Mouse (Mus musculus) hindbrain, postnatal 0 days (tissue): Measurements from ENCODE around the gene Hcar2. TPM values are rescaled to one million over a fixed set of nuclear protein-coding genes. Genes with fewer than 3 reads are reported as not detected.

ENCODE experiments used
- ATAC-seq: fragments of 200-750 bp; cut with Nextera tagmentation; 2 replicates; pipeline ENCODE4 v1.8.0; 2017; ENCODE audit warnings: mild to moderate bottlenecking, moderate TSS enrichment, moderate library complexity
- DNase-seq: peaks from one replicate; pipeline ENCODE4 v3.0.0-alpha.2; 2015; ENCODE audit warnings: low spot score
- H3K27ac ChIP-seq: fragments of 300-500 bp; sonication (generic); 2 replicates; pipeline ENCODE4 v1.5.1; 2014; ENCODE audit warnings: mild to moderate bottlenecking
- H3K27me3 ChIP-seq: fragments of 300-500 bp; sonication (generic); 2 replicates; pipeline ENCODE4 v1.6.1; 2014; ENCODE audit warnings: low read length, mixed read lengths; ENCODE audit not compliant: insufficient read depth
- H3K36me3 ChIP-seq: fragments of 300-500 bp; sonication (generic); 2 replicates; pipeline ENCODE4 v1.6.1; 2014; ENCODE audit warnings: low read length, mixed read lengths; ENCODE audit not compliant: insufficient read depth
- H3K4me1 ChIP-seq: fragments of 300-500 bp; sonication (generic); 2 replicates; pipeline ENCODE4 v1.6.1; 2014; ENCODE audit warnings: antibody characterized with exemption, low read length, mixed read lengths; ENCODE audit not compliant: insufficient read depth
- H3K4me2 ChIP-seq: fragments of 300-500 bp; sonication (generic); 2 replicates; pipeline ENCODE4 v1.6.1; 2014; ENCODE audit warnings: low read depth, mild to moderate bottlenecking, low read length, moderate library complexity, mixed read lengths
- H3K4me3 ChIP-seq: fragments of 300-500 bp; sonication (generic); 2 replicates; pipeline ENCODE4 v1.5.1; 2014; ENCODE audit warnings: low read length
- H3K9ac ChIP-seq: fragments of 300-500 bp; sonication (generic); replicated peaks from 2 replicates; pipeline ENCODE4 v1.6.1; 2014; ENCODE audit warnings: mild to moderate bottlenecking, low read length, moderate library complexity, mixed read lengths
- H3K9me3 ChIP-seq: fragments of 300-500 bp; sonication (generic); 2 replicates; pipeline ENCODE4 v1.6.1; 2016; ENCODE audit warnings: low read length, mixed read lengths
- CTCF ChIP-seq: IDR thresholded peaks from 2 replicates; pipeline ENCODE4 v1.5.1; 2016; ENCODE audit warnings: antibody characterized with exemption, control low read depth, low read depth
- WGBS: fragments of 180-500 bp; shearing (Covaris S2); extraction: QIAGEN DNeasy Blood & Tissue Kit; methylation state at CpG from one replicate; pipeline ENCODE4 v1.1.7; 2014; 5-methylcytosine and 5-hydroxymethylcytosine counted together
- polyA plus RNA-seq: library from polyadenylated mRNA; unstranded; fragments of >200 nt; fragmentation: Nextera tagmentation; extraction: Ambion mirVana; gene quantifications from 2 replicates; pipeline ENCODE4 v1.2.1, GENCODE M21; 2015
- total RNA-seq: library from RNA; depleted of rRNA; stranded (reverse); fragments of >200 nt; gene quantifications from 2 replicates; pipeline ENCODE4 v1.2.3, GENCODE M21; 2014

Gene Hcar2
- total and polyA plus RNA-seq, 2 experiments from 2014 or later: not detected

DNA sequence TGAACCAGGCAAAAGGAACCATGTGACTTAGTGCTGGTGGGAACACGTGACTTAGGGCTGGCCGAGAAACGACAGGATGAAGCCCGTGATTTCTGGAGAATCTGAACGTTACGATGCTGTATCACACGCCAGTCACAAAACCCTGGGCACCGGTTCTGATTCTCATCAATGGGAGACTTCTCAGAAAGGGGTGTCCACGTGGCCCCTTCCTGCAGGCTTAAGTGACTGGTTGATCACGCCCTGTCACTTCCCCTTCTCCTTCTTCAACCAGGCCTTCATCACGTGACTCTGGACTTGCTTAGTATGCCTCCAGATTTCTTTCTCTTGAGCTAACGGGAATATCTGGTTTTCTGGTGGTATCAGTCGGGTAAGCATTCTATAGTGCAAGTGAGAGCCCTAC, 32.1 kb upstream of the Hcar2 start:
- H3K9ac ChIP-seq: no peak overlapping the region
- no peaks in the 10 kb centered on the region for H3K4me1 ChIP-seq
- DNase-seq (no peak), ATAC-seq (no peak)
- WGBS: 86% methylated on average over 13 of the region's 13 CpGs
- H3K9me3 ChIP-seq: no peaks in the 10 kb centered on the region
- H3K36me3 ChIP-seq: no peaks in the 10 kb centered on the region
- no peak overlapping the region for H3K27ac ChIP-seq
- no peak overlapping the region for H3K4me3 ChIP-seq
- no peaks in the 10 kb centered on the region for H3K27me3 ChIP-seq
- no peak overlapping the region for H3K4me2 ChIP-seq
- TF ChIP-seq CTCF: no peak

DNA sequence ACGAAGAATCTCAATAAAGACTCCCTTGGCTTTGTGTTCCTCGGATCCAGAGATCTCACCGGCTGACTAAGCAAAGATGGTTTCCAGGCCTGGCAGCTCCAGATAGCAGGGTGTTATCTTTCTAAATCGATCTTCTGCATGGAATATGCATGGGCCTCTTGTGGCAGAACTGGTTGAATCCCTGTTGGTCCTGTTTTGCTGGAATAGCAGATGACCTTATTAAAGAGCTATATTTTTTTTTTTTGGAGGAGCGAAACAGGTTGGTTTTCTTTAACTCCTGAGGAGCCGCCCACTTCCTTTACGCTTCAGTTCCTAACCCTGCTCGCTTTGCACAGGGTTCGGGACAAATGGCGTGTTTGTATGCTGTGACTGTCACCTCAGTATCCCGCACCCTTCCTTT, 31.1 kb upstream of the Hcar2 start:
- no peak for ATAC-seq
- no peaks in the 10 kb centered on the region for H3K4me1 ChIP-seq
- H3K27ac ChIP-seq: no peak overlapping the region
- 88% methylated on average over 11 of the region's 11 CpGs for WGBS
- H3K4me3 ChIP-seq: no peak overlapping the region
- H3K9ac ChIP-seq: no peak overlapping the region
- no peaks in the 10 kb centered on the region for H3K36me3 ChIP-seq
- DNase-seq: no peak
- no peaks in the 10 kb centered on the region for H3K27me3 ChIP-seq
- TF ChIP-seq CTCF: no peak
- no peak overlapping the region for H3K4me2 ChIP-seq
- H3K9me3 ChIP-seq: no peaks in the 10 kb centered on the region

DNA sequence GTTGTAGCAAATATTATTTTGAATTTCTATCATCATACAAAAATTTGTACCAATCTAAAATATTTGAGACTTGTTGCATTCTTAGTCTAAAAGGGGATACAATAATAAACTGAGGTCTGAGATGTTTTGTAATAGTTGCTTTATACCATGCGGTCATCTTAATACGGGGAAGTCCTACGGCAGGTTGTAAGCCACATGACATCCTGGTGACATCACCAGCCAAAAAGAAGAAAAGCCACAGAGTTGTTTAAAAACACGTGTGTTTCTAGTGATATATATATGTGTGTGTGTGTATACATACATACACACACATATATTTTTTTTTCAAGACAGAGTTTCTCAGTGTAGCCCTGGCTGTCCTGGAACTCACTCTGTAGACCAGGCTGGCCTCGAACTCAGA, 28.2 kb upstream of the Hcar2 start:
- DNase-seq (no peak), ATAC-seq (no peak)
- 90% methylated on average over 5 of the region's 5 CpGs for WGBS
- Histone ChIP-seq H3K9ac (no peak overlapping the region), H3K4me1 (no peaks in the 10 kb centered on the region), H3K27me3 (no peaks in the 10 kb centered on the region), H3K4me3 (no peak overlapping the region), H3K36me3 (no peaks in the 10 kb centered on the region), H3K4me2 (no peak overlapping the region), H3K27ac (no peak overlapping the region), H3K9me3 (no peaks in the 10 kb centered on the region)
- TF ChIP-seq CTCF: no peak

DNA sequence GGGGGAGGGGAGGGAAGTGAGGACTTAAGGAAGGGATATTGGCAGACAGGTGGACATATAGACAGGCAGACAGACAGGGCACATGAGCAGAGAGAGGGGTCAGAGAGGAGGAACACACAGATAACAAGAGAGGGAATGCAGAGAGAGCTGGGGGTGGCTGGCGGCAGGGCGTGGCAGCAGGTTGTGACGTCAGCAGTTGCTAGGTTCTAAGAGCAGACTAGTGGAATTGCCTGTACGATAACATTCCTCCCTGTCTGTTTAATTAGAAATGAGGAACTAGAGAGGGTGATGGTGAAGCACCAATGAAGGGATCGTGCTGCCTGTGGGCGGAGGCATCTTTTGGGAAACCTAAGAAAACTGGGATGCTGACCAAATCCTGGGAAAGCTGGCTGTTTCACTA, 26.4 kb upstream of the Hcar2 start:
- no peak overlapping the region for H3K4me2 ChIP-seq

DNA sequence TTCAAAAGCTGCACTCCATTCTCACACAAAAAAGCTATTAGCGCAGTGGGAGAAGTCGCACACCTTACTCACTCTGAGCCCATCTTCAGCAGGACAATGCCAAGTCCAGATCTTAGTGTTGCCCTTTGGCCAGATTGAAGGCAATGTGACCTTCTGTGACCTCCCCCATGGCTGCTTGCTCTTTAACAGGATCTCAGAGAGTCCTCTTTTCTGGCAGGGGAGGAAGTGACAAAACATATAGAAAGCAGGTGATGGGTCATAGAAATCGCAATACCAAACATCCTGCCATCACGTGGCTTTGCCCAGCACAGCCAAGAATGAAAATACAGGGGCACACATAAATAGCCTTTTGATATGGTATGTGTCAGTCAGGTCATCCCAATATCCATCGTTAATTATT, 25.7 kb upstream of the Hcar2 start:
- no peaks in the 10 kb centered on the region for H3K9me3 ChIP-seq
- no peak overlapping the region for H3K4me2 ChIP-seq
- H3K4me3 ChIP-seq: no peak overlapping the region
- ATAC-seq: no peak
- no peaks in the 10 kb centered on the region for H3K36me3 ChIP-seq
- no peaks in the 10 kb centered on the region for H3K27me3 ChIP-seq
- H3K9ac ChIP-seq: no peak overlapping the region
- H3K4me1 ChIP-seq: no peaks in the 10 kb centered on the region
- no peak for TF ChIP-seq CTCF
- H3K27ac ChIP-seq: no peak overlapping the region
- no peak for DNase-seq
- whole genome bisulfite sequencing: 82% methylated on average over 5 of the region's 5 CpGs

More for the DNA sequence above, 26.4 kb upstream of the Hcar2 start:
- Histone ChIP-seq H3K36me3 (no peaks in the 10 kb centered on the region), H3K4me3 (no peak overlapping the region), H3K27me3 (no peaks in the 10 kb centered on the region), H3K4me1 (no peaks in the 10 kb centered on the region), H3K9ac (no peak overlapping the region), H3K9me3 (no peaks in the 10 kb centered on the region), H3K27ac (no peak overlapping the region)
- no peak for ATAC-seq
- peak; percentile 35 for DNase-seq
- no peak for TF ChIP-seq CTCF
- WGBS: 40% methylated on average over 6 of the region's 6 CpGs

DNA sequence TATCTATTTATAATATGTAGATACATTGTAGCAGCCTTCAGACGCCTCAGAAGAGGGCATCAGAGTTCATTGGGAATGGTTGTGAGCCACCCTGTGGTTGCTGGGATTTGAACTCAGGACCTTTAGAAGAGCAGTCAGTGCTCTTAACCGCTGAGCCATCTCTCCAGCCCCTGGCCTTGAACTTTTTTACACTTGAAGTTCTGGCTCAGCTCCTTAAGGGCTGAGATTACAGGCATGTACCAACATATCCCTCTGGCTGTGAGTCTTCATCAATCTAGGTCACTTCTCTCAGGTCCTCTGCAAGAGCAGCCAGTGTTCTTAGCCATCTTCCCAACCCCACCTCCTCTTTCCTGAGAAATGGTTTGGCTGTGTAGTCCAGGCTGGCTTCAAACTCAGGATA, 25.0 kb upstream of the Hcar2 start:
- H3K4me3 ChIP-seq: no peak overlapping the region
- H3K27ac ChIP-seq: no peak overlapping the region
- no peak overlapping the region for H3K9ac ChIP-seq
- no peak for DNase-seq
- no peaks in the 10 kb centered on the region for H3K4me1 ChIP-seq
- no peaks in the 10 kb centered on the region for H3K27me3 ChIP-seq
- no peaks in the 10 kb centered on the region for H3K9me3 ChIP-seq
- H3K36me3 ChIP-seq: no peaks in the 10 kb centered on the region
- ATAC-seq: no peak
- 75% methylated on average over 2 of the region's 2 CpGs for WGBS
- H3K4me2 ChIP-seq: no peak overlapping the region
- TF ChIP-seq CTCF: no peak

DNA sequence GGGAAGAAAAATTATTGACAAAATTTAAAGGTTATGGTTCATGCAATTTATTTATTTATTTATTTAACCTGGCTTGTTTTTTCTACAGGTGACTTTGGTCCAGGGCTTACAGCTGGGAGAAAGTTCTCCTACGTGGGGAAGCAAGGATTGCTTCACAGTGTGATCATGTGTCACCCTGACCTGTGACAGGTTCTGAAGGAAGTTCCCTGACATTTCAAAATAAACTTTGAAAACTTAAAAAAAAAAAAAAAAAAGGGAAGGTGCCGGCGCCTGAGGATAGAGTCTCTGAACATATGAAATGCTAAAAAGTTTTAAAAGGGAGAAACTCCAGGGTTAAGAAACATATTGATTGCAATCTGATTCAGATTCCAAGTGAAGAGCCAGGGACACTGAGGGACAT, 21.1 kb upstream of the Hcar2 start:
- Histone ChIP-seq H3K27ac (no peak overlapping the region), H3K4me2 (no peak overlapping the region), H3K36me3 (no peaks in the 10 kb centered on the region), H3K27me3 (no peaks in the 10 kb centered on the region), H3K4me3 (no peak overlapping the region), H3K9ac (no peak overlapping the region), H3K4me1 (no peaks in the 10 kb centered on the region), H3K9me3 (no peaks in the 10 kb centered on the region)
- ATAC-seq: no peak
- WGBS: 80% methylated on average over 3 of the region's 3 CpGs
- DNase-seq: no peak
- TF ChIP-seq CTCF: no peak
